Mouse (Mus musculus) heart, adult 8-10 months (tissue): Measurements from ENCODE around the gene Polr3a. TPM values are rescaled to one million over a fixed set of nuclear protein-coding genes. Genes with fewer than 3 reads are reported as not detected.

ENCODE experiments used
- DNase-seq: peaks from one replicate; pipeline ENCODE4 v3.0.0; 2022; ENCODE audit warnings: low spot score
- total RNA-seq, 4 experiments: library from RNA; stranded (reverse); gene quantifications; 2 replicates each; pipeline ENCODE4 v1.2.4; 2022

The Polr3a gene
- 10 to 100 TPM; 11.8 to 15.0 (median 12.9) TPM for total RNA-seq

DNA sequence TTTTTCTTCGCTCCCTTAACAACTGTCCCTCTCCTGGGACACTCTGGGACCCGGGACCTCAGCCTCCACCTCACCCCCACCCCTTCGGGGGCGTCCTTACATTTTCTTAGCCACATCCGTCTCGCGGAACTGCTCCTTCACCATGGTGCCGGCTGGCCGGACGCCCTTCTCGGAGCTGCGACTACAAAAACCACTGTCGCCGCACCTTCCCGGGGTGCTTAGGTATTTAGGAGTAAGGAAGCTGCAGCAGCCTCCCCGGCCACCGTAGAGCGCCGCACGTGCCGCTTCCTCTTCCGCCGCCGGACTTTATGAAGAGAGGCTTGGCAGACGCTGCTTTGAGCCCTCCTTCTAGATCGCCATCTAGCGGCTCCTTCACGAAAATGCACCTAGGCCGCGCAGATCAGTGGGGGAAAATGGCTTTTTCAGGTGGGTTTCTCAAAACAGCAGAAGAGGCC lies at the start of gene Polr3a, which contains the start of gene Rps24:
TSS of gene Polr3a (minus strand) at position 286 of the 455 bp plus-strand sequence.
TSS of gene Rps24 (plus strand) at position 353 of the 455 bp plus-strand sequence.
- DNase-seq, result peak; percentile 90

DNA sequence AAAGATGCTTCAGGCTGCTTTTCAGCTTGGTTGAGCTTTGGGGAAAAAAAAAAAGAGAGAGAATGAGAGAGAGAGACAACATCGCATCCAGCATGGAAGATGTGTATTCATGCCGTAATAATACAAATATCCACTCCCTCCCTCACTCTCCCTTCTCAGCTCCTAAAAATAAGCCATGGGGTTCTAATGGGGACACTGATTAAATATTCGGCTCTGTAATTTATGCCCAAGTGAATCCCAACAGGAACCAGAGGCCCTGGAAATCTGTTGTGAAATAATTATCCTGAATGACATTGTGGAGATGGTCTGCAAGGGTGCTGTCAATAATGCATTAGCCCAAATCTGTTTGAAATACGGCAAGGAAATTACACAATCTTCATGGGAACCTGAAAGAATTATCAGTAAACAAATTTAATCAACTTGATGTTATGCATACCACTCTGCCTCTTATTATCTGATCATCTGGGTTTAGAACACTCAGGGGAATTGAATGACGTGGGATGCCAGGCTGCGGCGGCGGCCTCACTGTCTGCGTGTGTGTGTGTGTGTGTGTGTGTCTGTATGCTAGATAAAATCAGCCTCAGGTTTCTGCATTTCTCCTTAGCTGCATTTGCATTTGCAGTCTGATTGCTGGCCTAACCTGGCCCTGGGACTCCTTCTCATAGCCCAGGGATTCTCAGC lies 48.1 kb upstream of the Polr3a start:
- no peak for DNase-seq

DNA sequence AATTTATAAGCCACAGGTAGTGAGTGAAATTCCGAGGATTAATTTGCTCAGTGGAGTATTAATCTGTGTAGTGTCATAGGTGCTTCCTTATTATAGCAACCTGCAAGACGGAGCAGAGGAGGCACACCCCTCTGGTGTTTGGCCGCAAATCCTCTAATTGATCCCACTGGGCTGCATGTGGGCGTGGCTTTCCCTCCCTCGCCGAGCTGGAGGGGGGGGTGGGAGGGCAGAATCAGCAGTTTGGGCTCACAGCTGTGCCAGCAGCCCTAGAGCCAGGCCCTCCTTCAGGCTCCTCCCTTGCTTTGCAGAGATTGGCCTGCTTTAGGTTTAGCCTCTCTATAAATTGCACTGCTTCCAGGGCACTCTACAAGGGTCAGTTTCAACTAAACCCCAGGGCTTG lies 43.4 kb upstream of the Polr3a start:
- DNase-seq, result no peak

DNA sequence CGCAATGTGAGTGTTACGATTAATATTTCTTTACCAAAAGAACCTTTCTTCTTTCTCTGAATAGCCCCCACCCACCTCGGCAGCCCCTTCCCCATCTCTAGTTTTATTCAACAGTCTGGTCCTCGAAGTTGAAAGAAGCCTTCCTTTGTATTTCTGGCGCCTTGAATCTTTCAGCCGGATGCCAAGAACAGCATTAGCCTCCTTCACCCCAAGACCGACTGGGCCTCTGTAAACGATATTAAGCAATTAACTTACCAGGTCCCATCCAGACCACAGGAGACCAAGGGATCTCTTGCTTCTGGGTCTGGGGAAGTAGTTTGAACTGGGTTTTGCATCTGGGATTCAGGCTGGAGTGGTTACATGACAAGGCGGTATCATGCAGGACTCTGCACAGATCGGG lies 39.6 kb upstream of the Polr3a start:
- no peak for DNase-seq

DNA sequence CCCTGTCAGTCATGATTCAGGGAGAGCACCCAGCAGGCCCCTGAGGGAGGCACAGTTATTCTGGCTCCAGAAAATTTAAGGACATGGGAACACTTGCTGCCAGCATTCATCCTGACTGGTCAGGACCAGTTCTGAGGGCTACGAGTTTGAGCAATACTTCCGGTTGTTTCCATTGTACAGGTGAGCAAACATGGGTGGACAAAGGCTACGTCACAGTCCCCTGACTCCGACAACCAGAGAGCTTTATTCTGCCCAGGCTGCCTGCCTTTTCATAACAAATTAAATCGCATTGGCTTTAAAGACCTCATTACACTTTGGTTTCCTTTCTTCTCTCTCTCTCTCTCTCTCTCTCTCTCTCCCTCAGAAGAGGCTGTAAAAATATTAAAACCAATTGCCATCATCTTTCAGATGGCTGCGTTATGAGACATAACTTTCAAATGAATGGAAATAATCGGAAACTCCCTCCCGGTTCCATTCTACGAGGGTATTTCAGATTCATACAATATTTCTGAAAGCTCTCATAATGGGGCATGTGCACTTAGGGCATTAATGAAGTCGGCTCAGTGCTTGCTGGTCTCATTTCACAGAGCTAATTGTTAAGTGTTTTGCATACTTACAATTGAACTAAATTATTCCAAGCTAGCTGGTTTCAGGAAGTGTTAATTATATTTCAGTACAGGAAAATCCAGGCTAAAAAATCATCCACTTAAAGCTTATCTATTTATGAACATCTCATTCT lies 39.0 kb upstream of the Polr3a start:
- DNase-seq, result no peak

DNA sequence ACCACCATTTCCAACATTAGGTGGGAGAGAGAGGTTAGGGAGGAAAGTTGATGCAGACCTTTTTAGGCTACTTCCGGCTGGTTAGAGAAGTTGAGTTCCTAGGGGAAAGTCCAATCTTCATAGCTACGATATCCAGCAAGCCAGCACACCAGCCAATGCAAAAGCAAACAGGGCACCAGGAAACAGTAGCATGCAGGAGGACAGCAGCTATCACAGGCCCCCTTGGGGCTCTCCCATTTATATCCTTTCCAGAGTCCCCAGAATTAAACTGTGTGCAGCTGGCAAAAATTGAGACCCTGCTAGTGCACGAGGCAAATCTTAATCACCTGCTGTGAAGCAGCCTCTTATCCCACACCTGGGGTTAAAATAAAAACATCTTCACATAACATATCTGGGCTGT lies 38.3 kb upstream of the Polr3a start:
- no peak for DNase-seq

DNA sequence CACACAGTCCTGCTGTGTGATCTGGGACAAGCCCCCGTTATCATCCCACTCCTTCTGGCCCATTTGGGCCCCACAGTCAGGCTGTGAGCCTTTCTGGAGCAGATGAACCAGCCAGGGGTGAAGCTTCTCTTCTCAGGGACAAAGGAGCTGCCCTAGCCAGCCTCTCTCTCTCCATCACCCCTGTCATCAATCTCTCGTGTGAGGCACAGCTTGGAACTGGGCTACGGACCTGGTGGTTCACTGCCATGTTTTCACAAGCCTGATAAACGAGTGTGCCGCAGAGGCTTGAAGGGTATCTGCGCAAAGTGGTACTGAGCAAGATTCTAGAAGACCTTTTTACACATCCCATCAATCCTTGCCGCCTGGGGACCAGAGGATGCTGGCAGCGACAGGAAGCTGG lies 34.7 kb upstream of the Polr3a start:
- no peak for DNase-seq

DNA sequence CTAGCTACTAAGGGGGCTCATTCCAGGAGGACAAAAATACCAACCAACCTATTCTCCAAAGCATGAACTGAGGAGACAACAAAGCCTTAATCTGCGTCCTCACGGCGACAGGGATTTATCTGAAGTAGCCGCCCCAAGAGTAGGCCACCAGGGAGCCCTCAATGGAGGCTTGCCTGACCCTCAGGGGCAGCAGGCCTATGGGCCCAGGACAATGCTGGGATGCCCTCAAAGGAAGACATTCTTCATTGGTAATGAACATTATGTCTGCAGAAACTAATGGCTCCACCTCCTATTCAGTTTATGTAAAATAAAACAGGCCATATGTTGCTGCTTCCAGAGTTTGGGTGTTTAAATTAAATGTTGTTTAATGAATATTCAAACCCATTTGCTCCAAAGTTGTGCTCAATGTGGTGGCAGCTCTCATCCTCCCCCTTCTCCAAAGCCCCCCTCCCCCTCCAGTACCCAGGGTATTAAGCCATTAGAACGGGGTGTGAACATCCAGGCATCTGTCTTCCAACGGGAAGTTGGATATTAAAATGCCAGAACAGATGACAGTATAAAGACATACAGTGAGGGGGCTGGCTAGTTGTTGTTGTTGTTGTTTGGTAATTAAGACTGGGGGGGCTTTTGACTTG lies 25.8 kb upstream of the Polr3a start:
- DNase-seq, result no peak

DNA sequence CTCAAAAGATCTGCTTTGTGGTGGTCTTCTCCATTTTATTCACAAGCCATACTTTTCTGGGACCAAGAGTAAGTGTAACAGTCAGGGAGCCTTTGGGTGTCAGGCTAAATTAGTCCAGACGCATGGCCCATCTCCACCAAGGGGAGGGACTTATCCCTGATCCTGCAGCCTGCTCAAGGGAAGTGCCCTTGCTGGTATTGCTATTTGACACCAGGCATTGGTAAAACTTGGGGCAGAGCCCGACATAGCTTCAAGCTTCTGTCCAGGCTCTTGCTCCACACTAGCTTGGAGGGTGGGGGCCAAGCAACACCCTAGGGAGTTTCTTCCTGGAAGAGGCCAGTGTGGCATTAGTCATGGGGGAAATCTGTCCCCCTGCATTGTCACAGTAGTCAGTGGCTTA lies 23.8 kb upstream of the Polr3a start:
- no peak for DNase-seq

DNA sequence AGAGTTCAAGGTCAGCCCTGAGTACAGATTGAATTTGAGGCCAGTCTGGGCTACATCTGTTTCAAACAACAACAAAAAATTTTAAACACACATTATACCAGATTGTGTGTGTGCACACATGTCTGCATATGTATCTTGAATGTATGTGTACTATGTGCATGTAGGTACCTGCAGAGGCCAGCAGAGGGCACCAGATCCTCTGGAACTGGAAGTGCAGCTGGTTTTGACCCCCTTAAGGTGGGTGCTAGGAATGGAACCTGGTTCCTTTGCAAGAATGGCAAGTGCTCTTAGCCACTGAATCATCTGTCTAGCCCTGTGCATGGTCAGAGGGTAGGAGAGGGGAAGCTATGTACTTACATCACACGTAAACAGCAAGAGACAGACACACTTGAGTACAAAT lies 23.4 kb upstream of the Polr3a start:
- no peak for DNase-seq

DNA sequence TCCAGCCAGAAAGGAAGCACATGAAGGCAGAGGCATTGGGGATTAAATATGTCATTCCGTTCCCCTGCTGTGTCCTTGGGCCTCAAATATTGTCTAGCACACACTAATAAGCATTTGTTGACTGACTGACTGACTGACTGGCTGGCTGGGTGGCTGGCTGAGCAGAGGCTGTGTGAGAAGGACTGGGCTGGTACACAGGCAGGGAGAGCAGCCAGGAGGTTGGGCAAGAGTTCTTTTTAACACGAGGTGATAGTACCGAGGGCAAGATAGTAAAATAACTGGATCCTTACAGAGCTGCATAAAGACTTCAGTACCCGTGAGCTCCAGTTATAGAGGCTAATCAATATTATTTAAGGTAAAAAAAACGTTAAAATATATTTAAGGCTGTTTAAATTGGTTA lies 22.7 kb upstream of the Polr3a start:
- DNase-seq, result no peak

DNA sequence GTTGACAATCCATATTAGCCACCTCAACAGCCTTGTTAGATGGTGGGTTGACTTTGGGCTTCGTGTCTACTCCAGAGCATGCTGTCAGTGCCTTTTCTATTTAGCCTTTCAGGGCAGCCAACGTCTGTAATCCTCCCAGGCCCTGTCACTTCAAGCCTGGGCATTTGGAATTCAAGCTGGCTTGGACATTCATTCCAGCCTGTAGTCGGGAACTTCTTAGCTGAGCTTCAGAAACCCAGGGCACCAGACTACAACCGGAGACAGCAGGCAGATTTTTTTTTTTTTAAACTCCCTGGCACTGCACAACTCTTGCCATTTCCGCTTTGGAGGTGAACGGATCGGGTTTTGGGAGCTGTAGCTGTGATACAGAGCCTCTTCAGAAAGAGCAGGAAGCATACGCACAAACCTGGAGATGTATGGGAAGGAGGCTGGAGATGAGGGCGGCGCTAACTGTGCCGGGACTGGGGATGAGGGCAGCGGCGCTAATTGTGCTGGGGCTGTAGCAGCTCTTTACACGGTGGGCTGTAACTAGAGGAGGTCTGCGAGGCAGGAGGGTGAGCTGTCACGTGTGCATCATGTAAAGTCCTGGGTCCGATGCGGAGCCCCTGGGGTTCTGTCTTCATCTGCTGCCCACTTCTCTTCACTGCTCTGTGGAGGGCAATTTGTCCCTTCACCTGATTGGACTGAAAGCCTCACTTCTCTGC lies 21.4 kb upstream of the Polr3a start:
- no peak for DNase-seq

DNA sequence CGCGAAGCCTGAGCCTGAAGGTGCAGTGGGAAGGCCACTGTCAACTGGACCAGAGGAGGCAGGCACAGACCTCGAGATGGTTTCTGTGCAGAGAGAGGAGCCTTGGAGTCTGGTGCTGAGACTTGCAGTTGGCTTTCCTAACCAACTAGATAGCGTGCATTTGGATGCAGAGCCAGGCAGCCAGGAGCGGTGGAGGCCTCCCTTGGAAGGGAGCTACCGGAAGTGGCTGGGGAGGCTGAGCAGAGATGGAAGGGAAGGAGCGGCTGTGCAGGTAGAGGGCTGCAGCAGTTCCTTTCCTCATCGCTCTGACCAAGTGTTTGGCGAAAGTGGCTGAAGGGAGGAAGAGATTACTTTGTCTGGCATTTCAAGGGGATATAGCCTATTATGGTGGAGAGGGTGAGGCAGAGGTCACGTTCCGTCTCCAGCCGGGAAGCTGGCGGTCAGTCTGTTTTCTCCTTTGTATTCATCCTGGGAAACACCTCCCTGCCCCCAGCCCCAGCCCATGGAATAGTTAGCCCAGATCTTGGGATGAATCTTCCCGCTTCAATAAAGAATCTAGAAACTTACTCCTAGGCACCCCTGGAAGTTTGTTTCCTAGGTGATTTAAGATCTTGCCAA lies 20.7 kb upstream of the Polr3a start:
- DNase-seq, result no peak

DNA sequence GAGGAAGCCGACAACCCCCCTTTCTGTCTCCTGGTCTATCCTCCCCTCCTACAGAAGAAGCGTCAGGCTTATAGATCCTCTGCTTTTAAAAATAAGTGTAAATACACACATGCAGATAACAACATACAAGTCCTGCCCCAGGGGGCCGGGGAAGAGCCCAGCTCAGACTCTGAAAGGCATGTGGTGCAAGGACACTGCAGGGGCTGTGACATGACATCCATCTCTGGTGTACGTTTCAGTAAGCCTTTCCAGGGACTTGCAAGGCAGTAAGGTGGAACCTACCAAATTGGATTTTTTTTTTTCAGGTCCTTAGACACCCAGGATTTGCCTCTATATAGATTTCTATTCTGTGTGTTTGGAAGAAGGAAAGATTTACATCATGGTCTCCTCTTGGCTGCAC lies 14.4 kb upstream of the Polr3a start:
- no peak for DNase-seq

DNA sequence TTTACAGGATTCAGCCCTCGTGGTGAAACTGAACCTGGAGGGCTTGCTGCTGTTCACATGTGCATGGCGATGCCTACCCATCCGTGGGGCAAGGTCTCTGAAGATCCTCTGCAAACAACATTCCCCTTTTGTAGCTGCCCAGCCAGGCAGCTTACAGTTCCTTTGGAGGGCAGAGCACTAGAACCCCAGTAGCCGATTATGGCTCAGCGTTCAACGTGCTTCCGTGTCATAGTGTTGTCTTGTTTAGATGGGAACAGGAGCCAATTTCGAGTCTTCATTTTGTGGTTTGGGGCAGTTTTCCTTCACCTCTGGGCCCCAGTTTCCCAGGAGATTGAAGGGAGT lies 14.0 kb upstream of the Polr3a start:
- DNase-seq, result no peak

DNA sequence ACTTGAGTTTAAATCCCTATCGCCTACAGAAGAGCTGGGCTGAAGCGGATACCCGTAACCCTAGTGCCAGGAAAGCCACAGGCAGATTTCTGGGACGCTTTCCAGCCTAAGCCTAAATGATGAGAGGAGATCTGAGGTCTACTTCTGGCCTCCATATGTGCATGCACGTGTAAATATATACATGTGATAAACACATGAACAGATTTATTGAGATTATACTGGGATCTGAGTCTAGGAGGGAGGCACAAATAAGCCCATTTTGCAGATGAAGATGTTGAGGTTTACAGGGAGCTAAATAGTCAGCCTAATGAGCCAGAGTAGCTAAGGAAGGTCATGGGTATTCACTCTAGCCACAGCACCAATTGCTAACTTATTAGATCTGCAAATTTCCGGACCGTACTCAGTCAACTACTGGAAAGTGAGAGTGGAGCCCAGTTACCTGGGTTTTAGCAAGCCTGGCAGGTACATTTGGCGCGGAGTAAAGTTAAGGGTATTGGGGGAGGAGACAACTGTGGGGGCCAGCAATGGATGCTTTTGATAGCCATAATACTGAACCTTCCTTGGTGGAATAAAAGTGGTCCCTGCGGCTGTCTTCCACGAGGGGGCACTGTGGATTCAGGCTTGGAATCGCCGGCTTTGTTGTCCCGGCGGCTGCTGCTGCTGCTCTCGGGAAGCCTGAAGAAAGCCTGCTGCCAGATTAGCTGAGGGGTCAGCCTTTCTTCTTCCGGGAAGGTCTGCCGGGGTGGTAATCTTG lies 13.4 kb upstream of the Polr3a start:
- peak; percentile 81 for DNase-seq

DNA sequence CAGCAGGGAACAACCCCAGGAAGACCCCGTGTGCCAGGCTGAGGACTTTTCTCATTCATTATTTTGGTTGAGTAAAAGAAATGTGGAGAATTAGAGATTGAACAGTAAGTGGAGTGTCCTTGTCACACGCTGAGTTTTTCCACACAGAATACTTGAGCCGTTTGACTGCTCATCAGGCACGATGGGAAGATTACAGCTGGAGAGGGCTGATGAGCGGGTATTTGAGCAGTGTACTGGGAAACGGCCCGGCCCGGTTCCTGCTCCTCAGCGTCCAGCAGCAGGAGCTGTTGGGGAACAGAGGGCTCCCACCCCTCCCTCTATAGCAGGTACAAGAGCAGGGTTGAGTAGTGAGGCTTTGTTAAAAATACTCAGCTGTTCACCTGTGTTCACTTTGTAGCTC lies 12.6 kb upstream of the Polr3a start:
- DNase-seq, result no peak

DNA sequence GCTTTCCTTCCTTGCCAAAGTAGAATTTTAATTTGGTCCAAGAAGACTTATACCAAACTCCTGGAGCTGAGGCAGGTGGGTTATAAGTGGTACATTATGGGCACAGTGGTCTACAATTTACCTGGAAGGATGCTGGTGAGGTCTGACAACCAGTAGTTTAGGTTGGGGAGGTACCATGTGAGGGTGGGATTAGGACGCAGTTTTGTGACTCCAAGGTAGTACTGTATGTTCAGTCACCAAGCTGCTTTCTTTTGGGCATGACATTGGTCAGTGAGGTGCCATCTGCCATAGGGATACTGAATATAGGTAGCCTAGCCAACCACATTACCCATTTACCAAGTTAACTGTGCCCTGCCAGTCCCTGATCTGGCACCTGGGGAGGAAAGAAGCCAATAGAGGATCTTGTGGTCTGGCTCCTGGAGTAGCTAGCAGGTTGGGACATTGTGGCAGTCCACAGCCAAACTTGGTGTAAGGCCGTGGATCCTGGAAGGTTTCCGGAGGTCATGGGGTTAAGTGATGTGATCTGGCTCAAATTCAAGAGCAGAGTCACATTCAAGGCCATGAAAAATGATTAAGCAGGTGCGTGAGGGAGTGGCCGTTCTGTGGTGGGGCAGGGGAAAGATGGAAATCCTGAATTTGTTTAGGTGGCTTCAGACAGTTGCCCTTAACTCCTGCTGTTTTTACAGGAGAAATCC lies 11.8 kb upstream of the Polr3a start:
- DNase-seq, result no peak

DNA sequence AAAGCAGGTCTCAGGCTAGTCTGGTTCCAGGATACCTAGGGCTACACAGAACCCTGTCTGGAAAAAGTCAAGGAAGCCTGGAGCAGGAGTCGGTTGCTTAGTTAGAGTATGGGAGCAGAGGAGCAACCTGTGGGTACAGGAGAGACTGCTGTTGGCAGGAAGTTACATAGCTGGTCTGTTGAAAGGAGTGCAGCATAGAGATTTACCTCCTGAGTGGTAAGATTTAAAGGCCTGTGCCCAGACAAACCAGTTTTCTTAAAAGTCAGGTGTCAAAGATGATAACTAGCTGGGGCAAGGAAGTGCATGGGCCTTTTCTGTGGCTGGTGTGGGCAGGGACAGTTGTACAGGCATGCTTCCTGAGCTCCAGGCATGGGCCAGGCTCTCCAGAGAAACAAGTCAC lies 10.6 kb upstream of the Polr3a start:
- DNase-seq, result no peak

DNA sequence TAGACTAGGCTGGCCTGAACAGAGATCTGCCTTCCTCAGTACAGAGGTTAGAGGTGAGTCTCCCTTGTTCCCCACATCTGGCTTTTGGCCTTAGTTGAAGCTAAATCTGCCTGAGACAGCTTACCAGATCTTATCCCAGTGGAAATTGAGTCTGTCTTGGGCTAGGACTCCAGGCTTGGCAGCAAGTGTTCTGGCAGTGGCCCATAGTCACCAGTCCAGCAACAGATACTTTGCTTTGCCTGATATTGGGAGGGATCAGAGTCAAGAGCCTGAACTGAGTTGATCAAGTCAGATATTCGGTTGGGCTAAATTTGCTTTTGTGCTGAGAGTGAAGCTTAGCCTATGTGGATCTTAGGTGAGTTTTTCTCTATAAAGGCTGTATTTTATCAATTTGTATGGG lies 9.6 kb upstream of the Polr3a start:
- DNase-seq, result no peak

DNA sequence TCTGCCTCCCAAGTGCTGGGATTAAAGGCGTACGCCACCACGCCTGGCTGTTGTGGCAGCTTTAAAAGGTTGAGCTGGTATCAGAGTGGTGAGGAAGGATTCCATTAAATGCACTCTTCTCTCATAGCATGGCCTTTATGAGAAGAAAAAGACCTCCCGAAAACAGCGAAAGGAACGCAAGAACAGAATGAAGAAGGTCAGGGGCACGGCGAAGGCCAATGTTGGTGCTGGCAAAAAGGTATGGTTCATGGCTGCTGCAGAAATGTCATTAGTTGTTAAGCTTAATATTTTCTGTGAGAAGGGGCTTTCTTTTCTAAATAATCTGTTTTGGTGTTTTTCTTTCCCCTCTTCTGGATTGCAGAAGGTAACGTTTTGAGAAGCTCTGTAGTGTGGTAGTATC lies 6.4 kb upstream of the Polr3a start:
- DNase-seq, result no peak
